Mouse (Mus musculus) heart, postnatal 10 days (tissue): ENCODE measurements around the gene Chmp5. TPM values are rescaled to one million over a fixed set of nuclear protein-coding genes. Genes with fewer than 3 reads are reported as not detected.

Source experiments
- DNase-seq, 2 experiments: peaks; one replicate each; pipeline ENCODE4 v3.0.0; 2021
- intact Hi-C: fragments of 180-260 bp; cut with DNase I; formaldehyde crosslinking; loops from one replicate; pipeline ENCODE4 v1.15.1; 2025
- total RNA-seq, 2 experiments: library from RNA; stranded (reverse); gene quantifications; 2 replicates each; pipeline ENCODE4 v1.2.3; 2021

The Chmp5 gene
- total RNA-seq, 2 experiments from 2014 or later, result 38.9 to 43.7 TPM

DNA sequence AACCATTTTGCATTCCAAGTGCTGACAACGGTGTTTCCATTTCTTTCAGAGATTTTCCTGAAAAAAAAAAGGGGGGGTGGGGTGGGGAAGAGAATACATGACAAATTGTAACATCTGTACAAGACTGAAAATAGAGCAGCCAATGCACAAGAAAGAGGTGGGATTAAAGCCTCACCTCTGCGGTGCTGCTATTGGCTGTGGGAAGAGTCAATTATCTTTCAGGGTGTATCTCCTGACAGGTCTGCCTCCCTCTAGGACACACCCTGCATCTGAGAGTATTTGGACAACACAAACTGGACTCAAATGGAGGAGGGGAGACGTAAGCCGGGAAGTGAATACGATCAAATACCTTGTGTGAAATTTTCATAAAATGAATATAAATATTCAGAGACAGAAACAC, 4.6 kb upstream of the Chmp5 start:
- DNase-seq, result no peak
- intact Hi-C loops, result no loop called here

DNA sequence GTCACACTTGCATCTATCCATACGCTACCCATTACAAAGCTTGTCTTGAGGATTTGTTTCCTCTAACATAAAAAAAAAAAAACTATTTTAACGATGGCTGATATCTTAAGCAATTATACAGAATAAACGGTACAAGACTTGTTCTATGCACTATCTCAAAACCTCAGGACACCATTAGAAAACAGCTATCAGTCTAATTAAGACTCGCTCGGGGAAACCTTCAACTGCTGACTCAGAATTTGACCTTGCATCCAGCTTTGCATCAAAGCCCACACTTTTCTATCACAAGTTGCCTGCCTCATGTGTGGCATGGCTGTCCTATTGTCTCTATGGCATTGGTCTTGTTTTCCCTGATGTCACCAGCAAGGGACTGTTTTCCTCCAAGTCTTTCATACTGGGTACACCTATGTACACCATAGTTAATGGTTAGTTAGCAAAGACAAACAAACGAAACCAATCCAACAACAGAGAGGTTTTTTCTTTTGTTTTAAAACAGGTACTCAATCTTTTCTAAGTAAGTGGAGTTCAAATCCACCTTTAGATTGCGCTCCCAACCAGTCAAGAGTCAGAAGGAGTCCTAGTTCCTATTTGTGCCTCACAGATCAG, 1.6 kb upstream of the Chmp5 start:
- no peak for DNase-seq
- intact Hi-C loops, result loop anchor here (2.0 kb wide), 1 partner anchor 174 kb away; no protein-coding TSS in a partner anchor

DNA sequence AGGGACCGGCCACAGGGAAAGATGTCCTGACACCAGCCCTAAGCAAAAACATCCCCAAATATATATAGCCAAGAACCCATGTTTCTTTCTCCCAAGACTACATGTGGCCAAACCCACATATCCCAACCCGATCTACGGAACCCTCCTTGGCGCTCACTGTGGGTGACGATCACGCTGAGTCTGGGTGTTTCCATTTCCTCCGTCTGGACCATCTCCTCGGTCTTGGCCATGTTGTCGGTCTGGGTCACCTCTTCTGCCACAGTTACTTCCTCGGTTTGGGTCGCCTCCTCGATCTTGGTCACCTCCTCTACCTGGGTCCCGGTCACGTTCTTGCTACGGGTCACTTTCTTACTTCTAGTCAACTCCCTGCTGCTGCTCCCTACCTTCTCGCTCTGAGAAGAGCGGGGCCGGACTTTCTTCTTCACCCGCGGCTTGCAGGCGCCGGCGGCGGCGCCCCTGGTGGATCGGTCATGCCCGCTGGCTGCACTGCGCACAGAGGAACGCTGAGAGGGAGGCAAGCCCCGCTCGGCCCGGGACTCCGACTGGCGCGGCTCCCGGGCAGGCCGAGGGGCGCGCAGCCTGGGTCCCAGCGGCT, 545 bp upstream of the Chmp5 start:
- intact Hi-C loops, result loop anchor here (2.0 kb wide), 2 partner anchors 23 to 175 kb away; partner anchors contain the start of gene Nfx1

DNA sequence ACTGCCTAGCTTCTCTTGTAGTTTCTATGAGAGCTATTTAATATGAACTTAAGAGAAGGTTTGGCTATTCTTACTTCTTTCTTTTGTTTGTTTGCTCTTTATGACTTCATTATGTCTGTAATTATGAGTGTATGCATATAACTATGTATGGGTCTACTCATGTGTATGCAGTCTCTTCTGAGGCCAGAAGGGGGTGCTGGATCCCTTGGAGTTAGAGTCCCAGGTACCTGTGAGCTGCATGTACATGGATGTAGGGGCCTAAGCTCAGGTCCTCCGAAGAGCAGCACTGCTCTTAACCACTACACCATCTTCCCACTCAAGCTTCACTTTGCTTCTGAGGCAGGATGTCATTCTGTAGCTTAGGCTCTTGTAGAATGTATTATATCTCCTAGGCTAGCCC, 5.3 kb downstream of the Chmp5 start:
- intact Hi-C loops, result no loop called here
- no peak for DNase-seq

More for the DNA sequence above, 545 bp upstream of the Chmp5 start:
- no peak for DNase-seq

DNA sequence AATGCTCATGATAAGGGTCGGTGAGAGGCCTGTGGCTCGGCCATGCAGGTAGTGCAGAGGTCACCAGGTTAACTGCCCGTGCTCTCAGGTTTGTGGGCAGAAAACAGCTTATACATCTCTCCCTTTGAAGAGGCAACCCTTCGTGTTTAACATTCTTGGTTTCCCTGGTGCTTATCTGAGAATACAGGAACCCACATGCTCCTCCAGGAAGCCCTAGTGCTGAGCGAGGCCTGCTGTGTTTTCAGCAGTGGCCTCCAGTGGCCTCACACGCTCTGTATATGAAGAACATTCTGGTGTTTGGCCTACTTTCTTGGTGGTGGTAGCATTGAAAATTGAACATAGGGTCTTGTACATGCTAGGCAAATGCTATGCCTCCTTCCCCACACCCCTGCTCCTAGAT, 7.7 kb downstream of the Chmp5 start:
- DNase-seq, result no peak
- intact Hi-C loops, result no loop called here

DNA sequence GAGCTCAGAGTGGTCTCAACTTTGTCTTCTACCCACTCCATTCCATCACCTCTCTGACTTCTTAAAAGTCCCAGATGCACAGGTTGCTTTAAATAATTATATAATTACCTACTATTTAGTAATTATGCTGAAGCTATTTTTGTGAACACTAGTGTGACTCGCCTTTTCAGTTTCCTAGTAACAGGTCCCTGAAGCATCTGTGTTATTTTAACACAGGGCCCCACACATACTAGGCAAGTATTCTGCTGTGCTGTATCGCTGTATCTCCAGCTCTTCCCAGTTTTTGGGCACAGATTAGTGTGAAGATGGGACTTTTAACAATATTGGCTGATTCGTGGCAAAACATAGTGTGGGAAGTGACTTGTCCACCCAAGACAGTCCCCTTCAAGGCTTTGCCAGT, 15.3 kb downstream of the Chmp5 start:
- DNase-seq, result no peak
- intact Hi-C loops, result no loop called here

DNA sequence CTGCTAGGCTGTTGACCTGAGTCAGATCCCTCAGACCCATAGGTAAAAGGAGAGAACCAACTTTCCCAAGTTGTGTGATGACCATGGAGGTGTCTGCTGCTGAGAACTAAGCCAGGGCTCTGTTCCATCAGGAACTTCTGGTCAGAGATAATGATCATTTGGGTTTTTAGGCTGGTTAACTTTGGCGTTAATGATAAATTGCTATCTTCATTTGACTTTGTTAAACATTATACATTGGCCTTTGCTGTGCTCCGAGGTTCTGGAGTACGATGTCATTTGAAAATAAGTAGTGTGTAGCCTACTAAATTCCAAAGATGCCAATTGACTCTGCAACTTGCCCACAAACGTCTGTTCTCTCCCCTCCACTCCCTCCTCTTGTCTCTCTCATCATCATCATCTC, 21.0 kb downstream of the Chmp5 start:
- no peak for DNase-seq
- intact Hi-C loops, result no loop called here

DNA sequence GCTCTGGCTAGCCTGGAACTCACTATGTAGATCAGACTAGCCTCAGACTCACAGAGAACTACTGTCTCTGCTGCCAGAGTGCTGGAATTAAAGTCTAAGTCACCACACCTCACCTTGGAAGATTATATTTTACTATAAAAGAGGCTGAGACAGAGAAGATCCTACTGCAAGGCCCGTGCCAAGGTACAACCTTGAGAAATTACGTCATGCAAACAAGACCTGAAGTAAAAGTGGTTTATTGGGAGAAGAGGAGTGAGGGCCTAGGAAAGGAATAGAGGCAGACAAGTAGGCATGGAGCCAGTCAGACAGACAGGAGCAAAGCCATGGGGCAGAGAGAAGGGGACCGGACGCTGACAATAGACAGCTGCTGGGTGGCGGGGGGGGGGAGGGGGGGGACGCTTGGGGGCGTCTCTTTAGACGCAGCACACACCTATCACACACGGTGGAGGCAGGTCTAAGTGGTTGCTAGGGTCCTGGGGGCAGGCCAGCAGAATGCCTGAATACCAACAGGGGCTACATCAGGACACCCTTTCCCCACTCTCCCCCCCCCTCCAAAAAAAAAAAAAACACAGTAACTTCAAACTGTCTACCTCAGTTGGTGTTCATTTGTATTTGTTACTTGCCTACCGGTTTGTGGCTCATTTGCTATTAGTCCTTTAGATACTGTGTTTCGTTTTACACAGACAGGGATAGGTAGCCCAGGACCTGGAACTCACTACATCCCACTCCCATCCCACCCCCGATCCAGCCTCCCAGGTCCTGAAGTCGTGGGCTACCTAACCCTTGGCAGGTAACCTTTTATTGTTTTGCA, 21.8 kb downstream of the Chmp5 start:
- intact Hi-C loops, result loop anchor here (2.0 kb wide), 1 partner anchor 21 kb away; the partner anchor contains the start of genes Bag1 and Chmp5

DNA sequence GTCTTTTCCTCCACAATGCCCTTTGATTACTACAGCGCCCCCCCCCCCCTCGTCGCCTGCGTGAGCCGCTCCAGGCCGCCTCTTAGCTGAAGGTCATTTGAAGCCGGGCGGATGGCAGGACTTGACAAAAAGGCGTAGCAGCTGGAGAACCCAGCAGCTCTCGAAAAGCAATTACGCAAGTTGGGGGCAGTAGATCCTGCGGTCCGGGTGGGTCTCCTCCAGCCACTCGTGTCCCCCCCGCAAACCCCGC, 22.3 kb downstream of the Chmp5 start:
- DNase-seq, result no peak
- intact Hi-C loops, result loop anchor here (2.0 kb wide), 1 partner anchor 22 kb away; the partner anchor contains the start of genes Bag1 and Chmp5

More for the DNA sequence above, 21.8 kb downstream of the Chmp5 start:
- DNase-seq, result peak; percentile 11 to 43

DNA sequence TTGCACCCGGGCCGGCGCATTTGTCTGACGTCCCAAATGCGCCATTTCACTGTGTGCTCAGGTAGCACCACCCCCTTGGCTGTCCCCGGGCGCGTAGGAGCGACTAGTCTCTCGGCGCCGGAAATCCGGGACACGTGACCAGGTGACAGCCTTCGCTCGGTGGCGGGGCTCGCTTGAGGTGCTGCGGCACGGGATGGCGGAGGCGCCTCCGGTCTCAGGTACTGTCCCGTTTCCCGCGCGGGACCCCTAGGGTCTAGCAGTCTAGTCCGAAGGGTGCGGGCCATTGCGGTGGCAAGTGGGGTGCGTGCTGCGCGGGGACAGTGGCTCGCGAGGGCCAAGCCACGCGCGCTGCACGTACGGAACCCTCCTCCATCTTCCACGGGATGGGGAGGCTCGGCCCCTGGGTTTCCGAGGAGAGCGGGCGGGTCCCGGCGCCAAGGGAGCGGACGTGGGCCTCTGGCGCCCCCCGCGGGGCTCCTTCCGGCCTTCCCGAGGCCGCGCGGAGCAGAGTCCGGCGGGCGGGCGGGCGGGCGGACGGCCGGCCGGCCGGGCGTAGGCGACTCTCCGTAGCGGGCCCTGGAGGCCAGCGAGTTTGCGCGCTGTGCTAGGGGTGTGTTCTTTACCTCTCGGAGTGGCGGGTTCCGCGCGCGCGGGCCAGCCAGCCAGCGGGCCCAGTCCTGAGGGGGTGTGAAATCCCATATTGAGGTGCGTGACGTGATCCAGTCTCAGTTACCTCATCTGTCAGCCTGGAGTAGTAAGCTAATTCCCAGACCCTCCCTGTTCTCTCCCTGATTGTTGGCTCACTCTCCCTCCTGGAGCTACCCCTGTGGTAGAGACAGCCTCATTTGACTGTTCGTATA, 22.9 kb downstream of the Chmp5 start, which contains the start of gene Nfx1:
TSS of gene Nfx1 (plus strand) at position 65 of the 860 bp plus-strand sequence.
- intact Hi-C loops, result loop anchor here (2.0 kb wide), 1 partner anchor 22 kb away; the partner anchor contains the start of genes Bag1 and Chmp5
- DNase-seq, result peak; percentile 96 to 97

DNA sequence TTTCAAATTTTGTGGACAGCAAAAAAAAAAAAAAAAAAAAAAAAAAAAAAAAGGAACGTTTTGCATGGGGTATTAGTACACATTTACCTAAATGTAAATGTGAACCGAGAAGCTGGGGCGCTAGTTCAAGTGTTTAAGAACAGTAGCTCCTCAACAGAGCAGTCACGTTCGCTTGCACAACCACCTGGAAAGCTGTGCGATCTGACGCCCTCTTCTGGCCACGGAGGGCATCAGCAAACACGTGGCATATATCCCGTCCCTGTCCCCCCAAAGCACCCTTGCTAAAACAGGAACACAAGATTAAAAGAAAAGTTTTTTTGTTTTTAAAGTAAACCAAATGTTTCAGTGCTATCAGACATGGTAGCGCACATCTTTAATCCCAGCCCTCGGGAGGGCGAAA, 23.5 kb downstream of the Chmp5 start:
- intact Hi-C loops, result loop anchor here (2.0 kb wide), 1 partner anchor 23 kb away; the partner anchor contains the start of genes Bag1 and Chmp5
- DNase-seq, result peak; percentile 20 to 55

DNA sequence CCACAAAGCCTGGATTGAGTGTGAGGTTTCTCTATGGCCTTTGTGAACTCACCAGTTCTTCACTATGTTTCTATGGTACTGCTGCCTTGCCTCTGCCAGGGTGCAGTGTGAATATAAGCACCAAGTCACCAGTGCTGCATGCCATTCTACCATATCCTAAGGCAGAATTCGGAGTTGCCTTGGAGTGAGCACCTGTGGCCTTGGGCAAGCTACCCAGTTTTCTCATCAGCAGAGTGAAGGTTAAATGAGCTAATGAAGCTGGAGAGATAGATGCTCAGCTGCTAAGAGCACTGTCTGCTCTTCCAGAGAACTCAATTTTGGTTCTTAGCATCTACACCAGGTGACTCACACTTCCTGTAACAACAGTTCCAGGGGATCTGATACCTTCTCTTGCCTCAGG, 25.8 kb downstream of the Chmp5 start:
- intact Hi-C loops, result no loop called here
- no peak for DNase-seq

DNA sequence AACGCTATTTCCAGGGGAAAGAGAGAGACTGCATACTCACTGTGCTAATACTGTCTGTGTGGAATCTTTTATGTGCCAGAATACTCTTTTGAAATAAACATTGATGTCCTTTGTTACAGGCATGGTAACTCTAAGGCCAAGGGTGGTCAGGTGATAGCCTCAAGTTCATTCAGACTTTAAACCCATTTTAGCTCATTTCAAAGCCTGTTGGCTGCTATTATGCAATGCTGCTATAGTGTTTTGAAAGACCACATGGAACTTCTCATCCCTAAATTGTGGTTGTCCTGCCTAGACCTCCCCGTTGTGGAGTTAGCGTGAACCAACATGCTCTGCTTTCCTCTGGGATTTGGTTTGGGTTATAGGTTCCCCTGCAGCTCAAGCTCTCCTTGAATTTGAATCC, 27.5 kb downstream of the Chmp5 start:
- no peak for DNase-seq
- intact Hi-C loops, result no loop called here

DNA sequence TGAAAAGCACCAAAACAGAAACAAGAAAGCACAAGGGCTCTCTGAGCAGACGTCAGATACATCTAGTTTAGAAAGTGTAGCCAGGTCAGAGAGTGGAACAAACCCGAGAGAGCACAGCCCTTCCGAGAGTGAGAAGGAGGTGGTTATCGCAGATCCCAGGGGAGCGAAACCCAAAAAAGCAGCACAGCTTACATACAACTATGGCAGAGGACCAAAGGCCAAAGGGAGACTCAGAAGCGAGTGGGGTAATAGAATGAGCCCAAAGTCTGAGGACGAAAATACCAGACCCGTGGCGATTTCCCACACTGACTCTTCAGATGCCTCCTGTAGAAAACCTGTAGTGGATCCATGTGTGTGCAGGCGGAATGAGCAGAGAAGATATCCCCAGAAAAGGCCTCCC, 28.4 kb downstream of the Chmp5 start:
- intact Hi-C loops, result no loop called here
- no peak for DNase-seq

DNA sequence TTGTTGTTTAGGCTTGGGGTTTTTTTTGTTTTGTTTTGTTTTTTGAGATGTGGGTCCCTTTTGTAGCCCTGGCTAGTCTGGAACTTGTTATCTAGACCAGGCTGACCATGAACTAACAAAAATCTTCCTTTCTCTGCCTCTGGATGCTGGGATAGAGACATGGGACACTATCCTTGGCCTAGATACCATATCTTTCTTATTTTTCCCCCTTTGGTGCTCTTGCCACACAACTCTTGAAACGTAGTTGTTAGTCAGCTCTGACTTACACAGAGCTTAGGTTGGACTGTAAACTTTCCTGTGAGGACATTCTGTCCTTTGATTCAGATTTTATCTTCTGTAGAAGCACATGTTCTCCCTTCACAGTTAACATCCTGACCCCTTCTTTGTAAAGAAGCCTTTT, 31.2 kb downstream of the Chmp5 start:
- intact Hi-C loops, result no loop called here
- DNase-seq, result no peak

DNA sequence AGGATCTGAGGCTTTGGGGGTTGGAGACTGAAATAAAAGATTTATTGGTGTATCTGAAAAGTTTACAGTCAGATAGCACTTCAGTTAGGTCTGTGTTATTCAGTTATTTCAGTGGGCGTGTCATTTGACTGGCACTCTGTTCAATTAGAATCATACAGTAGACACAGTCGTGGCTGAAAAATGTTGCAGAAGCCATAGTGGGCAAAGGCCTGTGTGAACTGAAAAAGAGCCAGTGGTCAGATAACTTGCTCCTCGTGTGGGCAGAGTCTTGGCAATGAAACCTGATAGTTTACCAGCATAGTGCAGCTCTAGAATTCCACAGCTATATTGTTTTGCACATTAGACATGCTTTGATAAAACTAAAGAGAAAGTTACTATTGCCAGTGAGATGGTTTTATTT, 34.3 kb downstream of the Chmp5 start:
- intact Hi-C loops, result no loop called here
- DNase-seq, result no peak

DNA sequence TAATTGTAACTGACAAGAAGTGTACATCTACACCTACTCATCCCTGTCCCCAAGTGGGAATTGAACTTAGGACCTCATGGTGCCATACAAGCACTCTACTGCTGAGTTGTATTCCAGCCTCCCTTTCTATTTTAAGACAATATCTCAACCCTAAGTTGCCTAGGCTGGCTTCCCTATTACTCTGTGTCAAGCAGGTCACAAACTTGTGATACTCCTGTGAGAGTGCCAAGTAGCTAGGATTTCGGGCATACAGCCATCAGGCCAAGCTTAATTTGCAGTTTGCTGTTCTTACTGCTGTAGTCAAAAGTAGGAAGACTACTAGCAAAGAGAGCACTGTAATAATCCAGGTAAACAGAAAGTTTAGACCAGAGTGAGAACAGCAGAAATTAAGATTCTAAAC, 35.5 kb downstream of the Chmp5 start:
- peak; percentile 74 to 79 for DNase-seq
- intact Hi-C loops, result no loop called here

DNA sequence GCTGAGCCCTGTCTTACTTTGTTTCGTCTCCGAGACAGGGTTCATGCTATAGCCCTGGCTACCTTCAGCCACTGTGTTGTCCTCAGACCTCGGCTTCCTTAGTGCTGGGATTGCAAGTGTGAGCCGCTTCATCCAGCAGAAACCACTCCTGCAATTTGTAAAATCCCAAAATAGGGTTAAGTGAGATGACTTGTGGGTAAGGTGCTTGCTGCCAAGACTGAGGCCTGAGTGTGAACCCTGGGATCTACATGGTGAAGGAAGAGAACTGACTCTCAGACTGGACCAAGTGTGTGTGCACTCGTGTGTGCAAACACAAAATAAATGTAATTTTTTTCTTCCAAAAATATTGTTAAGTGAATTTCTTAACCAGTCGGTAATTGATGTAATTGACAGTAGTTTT, 41.4 kb downstream of the Chmp5 start:
- intact Hi-C loops, result no loop called here
- DNase-seq, result no peak

DNA sequence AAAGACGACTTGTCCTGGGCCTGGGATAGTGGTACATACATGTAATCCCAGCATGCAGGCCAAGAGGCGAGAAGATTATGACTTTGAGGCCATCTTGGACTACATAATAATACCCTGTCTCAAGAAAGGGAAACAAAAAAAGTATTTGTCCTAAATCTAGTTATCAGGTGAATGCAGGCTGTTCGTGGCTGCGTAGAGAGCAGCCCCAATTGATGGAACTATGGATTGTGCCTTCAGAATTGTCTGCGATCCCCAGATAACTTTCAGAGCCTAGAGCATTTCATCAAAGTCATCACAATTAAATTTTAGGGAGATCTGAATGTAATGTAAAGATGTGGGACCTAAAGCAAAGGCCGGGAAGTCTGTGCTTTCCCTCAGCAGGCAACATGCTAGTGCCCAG, 48.1 kb downstream of the Chmp5 start:
- intact Hi-C loops, result no loop called here
- DNase-seq, result no peak

DNA sequence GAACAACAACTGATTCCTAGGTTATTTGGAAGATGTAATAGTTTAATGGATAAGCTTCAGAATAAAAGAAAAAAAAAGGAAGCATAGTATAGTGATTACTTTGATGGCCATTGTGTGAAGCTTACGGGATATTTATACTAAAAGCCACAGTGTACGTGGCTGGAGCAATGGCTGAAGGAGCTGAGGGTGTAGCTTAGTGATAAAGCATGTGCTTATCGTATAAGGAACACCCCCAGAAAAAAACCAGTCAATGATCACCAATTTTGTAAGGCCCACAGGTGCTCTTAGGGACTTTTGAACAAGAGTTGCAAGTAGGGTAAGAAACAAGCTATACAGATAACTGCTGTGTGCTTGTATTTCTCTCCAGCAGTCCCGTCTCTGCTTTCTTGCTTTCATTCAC, 49.7 kb downstream of the Chmp5 start:
- no peak for DNase-seq
- intact Hi-C loops, result no loop called here

DNA sequence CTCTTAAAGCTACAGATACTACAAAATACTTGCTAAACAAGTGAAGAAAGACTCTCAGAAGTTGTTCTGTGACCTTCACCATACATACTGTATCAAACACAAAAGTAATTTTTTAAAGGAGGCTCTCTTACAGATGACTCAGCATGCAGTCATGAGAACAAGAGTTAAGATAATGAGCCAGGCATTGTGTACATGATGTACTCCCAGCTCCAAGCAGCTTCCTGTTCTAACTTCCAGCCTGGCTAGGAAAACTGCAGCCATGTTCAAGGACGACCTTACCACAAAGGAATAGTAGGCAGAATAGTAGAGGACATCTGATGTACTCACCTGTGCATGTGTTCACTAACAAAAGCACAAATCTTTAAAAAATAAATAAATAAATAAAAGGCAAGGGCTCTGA, 52.1 kb downstream of the Chmp5 start:
- intact Hi-C loops, result no loop called here
- DNase-seq, result no peak
